Mouse (Mus musculus): ENCODE measurements at regions not wholly inside any gene's neighbourhood (a gene's known extent, or its start where the extent isn't known, plus 50 kb on each side); places are given as distances from the start of the nearest gene placed in this dataset.

DNA sequence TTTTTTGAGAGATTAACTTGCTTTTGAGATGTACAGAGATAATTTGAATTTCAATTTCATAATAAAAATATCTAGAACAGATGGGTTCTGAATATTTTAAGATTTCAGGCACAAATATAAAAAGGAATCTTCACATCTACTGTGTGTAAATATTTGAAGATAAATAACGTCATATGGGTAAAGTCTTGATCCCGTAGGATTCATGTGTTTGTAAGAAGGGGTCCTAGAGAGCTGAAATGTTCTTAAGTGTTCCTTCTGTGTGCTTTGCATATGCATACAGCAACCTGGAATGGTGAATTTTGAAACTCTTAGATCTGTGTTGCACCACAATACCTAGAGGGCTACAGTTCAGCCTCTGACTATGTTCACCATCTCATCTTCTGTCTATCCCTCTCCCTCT, 131.4 kb upstream of the Slc35b3 start:
- CTCF ChIA-PET: no interaction called here

DNA sequence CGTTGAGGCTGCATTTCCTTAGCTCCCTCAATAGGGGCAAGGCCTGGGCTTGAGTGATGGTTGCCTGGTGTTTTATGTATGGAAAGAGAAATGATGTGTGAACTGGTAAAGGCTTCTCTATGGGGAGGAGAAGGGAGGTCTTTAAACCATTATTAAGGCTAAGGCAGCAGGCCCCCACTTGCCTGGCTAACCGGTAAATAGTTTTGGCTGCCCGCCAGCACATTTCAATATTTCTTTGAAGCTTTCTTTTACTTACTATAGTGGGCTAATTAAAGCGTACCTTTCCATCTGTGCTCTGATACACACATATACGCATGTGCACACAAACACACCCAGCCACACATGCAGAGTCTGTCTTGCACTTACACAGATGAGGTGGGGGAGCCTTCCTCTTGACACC, 123.9 kb upstream of the Slc35b3 start:
- CTCF ChIA-PET: no interaction called here

DNA sequence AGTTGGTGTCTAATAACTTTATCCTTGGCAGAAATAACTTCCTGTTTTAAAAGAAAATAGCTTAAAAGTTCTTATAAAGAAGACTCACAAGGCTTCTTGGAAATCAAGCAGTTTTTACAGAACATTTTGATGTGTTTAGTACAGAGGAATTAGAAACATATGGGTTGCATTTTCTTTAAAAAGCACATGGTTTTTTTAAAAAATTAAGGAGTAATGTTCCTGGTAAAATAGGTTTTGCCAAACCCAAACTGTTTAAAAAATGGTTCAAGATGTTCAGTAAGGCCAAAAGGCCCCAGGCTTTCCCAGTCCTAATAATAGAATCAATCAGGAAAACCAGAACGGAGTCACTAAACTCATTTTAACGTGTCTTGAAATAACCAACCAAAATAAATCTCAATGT, 113.5 kb upstream of the Slc35b3 start:
- CTCF ChIA-PET: no interaction called here

DNA sequence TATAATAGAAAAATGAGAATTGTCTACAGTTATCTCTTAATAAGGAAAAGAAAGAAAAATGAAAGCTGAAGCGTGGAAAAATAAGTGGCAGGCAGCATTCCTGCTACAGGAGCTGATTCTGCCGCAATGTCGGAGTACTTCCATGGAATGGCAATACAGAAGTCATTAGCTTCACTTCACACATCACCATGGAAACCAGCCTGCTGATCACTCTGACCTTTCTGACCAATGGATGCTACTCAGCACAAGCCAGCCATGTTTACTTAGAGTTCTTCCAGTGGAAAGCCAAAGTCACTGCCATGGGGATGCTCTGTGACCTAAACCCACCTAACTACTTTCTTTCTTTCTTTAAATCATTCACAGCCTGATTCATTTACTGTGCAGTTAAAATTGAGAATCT, 71.6 kb upstream of the Slc35b3 start:
- CTCF ChIA-PET: no interaction called here

DNA sequence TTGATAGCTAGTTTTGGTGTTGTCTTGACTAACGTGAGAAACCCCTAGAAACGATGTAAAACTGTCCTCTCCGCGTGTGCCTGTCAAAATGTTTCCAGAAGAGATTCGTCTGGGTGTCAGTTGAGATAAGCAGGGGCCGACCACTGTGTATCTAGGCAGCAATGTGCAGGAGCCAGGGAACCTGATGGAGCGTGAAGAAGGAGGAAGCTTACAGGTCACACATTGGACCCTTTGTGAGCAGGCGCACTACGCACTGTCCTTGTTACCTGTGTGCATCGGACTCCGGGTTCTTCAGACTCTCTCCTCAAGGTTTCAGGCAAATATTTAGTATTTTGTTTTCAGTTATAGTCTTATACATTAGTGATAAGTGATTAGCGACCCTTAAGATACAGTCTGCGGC, 59.5 kb upstream of the Slc35b3 start:
- CTCF ChIA-PET: no interaction called here

DNA sequence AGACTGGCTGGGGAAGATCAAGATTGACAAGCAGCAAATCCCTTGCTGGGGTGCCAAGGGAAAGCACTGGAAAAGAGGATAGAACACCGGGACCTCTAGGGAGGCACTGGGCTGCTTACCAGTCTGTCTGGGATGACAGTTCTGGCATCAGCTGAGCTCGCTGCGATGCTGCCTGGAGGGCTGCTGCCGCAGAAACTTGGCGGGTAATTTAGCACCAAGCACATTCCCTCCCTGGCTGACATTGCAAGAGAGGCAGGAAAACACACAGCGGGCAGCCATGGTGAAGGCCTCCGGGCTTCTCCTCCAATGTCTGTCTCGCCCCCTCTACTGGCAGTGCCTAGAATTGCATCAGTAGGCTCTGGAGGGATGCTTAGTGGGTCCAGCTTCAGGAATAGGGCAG, 51.0 kb upstream of the Slc35b3 start:
- CTCF ChIA-PET: no interaction called here

Measured in spleen, embryonic (tissue).